Comparison of ENCODE assay signal across 8 mouse cellular contexts in the genomic region with DNA sequence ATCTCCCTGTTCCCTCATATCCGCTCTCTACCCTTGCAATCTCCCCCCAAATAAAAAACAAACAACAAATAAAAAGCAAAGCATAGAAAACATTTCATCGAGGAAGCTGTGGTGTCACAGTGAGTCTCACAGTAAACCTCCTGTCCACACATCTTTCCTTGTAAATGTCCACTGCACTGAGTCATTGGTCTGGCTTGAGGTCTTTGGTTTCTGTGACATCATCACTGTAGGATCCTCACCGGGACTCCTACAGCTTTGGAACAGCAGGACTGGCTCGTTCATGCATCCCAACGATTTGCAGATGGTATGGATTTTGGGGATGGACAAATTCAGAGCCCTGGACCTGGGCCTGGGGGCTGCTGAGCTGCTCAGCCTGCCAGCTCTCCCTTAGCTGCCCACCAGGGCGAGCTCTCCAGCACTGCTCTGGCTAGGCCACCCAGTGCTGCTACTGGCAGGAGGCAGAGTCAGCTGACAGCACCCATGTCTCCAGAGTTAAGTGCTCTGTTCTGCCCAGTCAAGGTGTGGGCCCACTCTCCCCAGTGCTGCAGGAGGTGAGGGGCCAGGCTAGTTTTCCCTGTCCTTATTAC. TPM values are rescaled to one million over a fixed set of nuclear protein-coding genes. Genes with fewer than 3 reads are reported as not detected.
DNase-seq lines count a peak whose midpoint lies in the region; ATAC-seq and TF ChIP-seq lines count a peak whose summit lies in the region.
"Not testable (repeated sequence)": the region's sequence is repeated elsewhere in the genome, so short reads cannot be mapped to it uniquely, and the experiment has no call there.

No protein-coding gene starts in this region.

- not testable (repeated sequence) for H3K27ac ChIP-seq in forebrain, postnatal 0 days (ENCODE audit: low read depth, low read length); intestine, embryonic 16.5 days (ENCODE audit: low read length)

- intact Hi-C loops in left cerebral cortex, postnatal 4 days (cut with DNase I) = not testable (repeated sequence)

- not testable (repeated sequence) for H3K4me2 ChIP-seq in forebrain, postnatal 0 days (ENCODE audit: low read depth); intestine, embryonic 16.5 days (ENCODE audit: low read depth, low read length)

- not testable (repeated sequence) for H3K9me3 ChIP-seq in forebrain, postnatal 0 days (ENCODE audit: low read length); intestine, embryonic 16.5 days (ENCODE audit: control insufficient read depth, low read length)

- H3K9ac ChIP-seq in forebrain, postnatal 0 days; intestine, embryonic 16.5 days (ENCODE audit: low read depth, low read length): not testable (repeated sequence)

- TF ChIP-seq CTCF in forebrain, postnatal 0 days (IDR thresholded peaks at IDR 0.05; ENCODE audit: low read depth) = peak; percentile 15; the same call in 1 of the 2 replicates

- H3K4me3 ChIP-seq in forebrain, postnatal 0 days (ENCODE audit: low read depth, low read length); intestine, embryonic 16.5 days (ENCODE audit: low read length): not testable (repeated sequence)

- WGBS in forebrain, postnatal 0 days = 69% methylated on average over 6 of the region's 6 CpGs
- WGBS in intestine, embryonic 16.5 days = 65% methylated on average over 6 of the region's 6 CpGs

- H3K27me3 ChIP-seq in forebrain, postnatal 0 days (ENCODE audit: insufficient read depth, low read length); intestine, embryonic 16.5 days (replicated peaks; ENCODE audit: control insufficient read depth, insufficient read depth, low read length): not testable (repeated sequence)

- ATAC-seq in forebrain, postnatal 0 days = not testable (repeated sequence)
- peak; percentile 53 for ATAC-seq in intestine, embryonic 16.5 days

- DNase-seq in Muller cell, postnatal 12 days (ENCODE audit: inconsistent ontology term) = peak; percentile 51
- DNase-seq in embryo, embryonic 10 days (ENCODE audit: low spot score) = peak; percentile 8
- DNase-seq in forebrain, postnatal 0 days = not testable (repeated sequence)
- peak; percentile 36 for DNase-seq in left cerebral cortex, postnatal 4 days
- DNase-seq in lung, postnatal 10 days = peak; percentile 61
- DNase-seq in ovary, postnatal 36 days (ENCODE audit: low spot score) = peak; percentile 26
- peak; percentile 71 for DNase-seq in thymus, postnatal 4 days

- peaks cover 20% of the 10 kb centered on the region for H3K36me3 ChIP-seq in forebrain, postnatal 0 days (ENCODE audit: insufficient read depth)
- not testable (repeated sequence) for H3K36me3 ChIP-seq in intestine, embryonic 16.5 days (ENCODE audit: control insufficient read depth, insufficient read depth, low read length)

- H3K4me1 ChIP-seq in forebrain, postnatal 0 days (ENCODE audit: insufficient read depth); intestine, embryonic 16.5 days (ENCODE audit: control insufficient read depth, insufficient read depth, low read length): not testable (repeated sequence)

RNA-seq across cellular contexts. Expression of gene 2810006K23Rik, which starts 14.0 kb away (rescaled TPM):
- 14.1 and 15.2 TPM in 2 replicates for total RNA-seq in forebrain, postnatal 0 days (2014; rRNA removed)
- 9.1 and 9.2 TPM in 2 replicates for polyA plus RNA-seq in forebrain, postnatal 0 days (2015; fragmentation: Nextera tagmentation; extraction: Ambion mirVana)
- polyA plus RNA-seq in intestine, embryonic 16.5 days (2015; fragmentation: Nextera tagmentation; extraction: Ambion mirVana) = 13.6 and 14.9 TPM in 2 replicates
- 10 to 100 TPM in 1 of 2 experiments, 1 to 10 TPM in 1; 8.6 to 11.1 TPM for total RNA-seq in left cerebral cortex, postnatal 4 days (2021)

RNA-seq across cellular contexts. Expression of gene Mphosph9, which starts 14.1 kb away (rescaled TPM):
- 15.0 and 23.6 TPM in 2 replicates for total RNA-seq in forebrain, postnatal 0 days (2014; rRNA removed)
- 4.5 and 7.8 TPM in 2 replicates for polyA plus RNA-seq in forebrain, postnatal 0 days (2015; fragmentation: Nextera tagmentation; extraction: Ambion mirVana)
- polyA plus RNA-seq in intestine, embryonic 16.5 days (2015; fragmentation: Nextera tagmentation; extraction: Ambion mirVana) = 5.6 and 6.6 TPM in 2 replicates
- 10 to 100 TPM; 17.9 to 26.7 TPM for total RNA-seq in left cerebral cortex, postnatal 4 days (2021)

RNA-seq across cellular contexts. Expression of gene Cdk2ap1, which starts 21.0 kb away (rescaled TPM):
- total RNA-seq in forebrain, postnatal 0 days (2014; rRNA removed) = 178 and 183 TPM in 2 replicates
- polyA plus RNA-seq in forebrain, postnatal 0 days (2015; fragmentation: Nextera tagmentation; extraction: Ambion mirVana) = 101 and 115 TPM in 2 replicates
- 17.8 and 21.1 TPM in 2 replicates for polyA plus RNA-seq in intestine, embryonic 16.5 days (2015; fragmentation: Nextera tagmentation; extraction: Ambion mirVana)
- 100 to 1,000 TPM; 112 to 119 TPM for total RNA-seq in left cerebral cortex, postnatal 4 days (2021)
